11 mouse cellular contexts compared by ENCODE assay signal in the genomic region with DNA sequence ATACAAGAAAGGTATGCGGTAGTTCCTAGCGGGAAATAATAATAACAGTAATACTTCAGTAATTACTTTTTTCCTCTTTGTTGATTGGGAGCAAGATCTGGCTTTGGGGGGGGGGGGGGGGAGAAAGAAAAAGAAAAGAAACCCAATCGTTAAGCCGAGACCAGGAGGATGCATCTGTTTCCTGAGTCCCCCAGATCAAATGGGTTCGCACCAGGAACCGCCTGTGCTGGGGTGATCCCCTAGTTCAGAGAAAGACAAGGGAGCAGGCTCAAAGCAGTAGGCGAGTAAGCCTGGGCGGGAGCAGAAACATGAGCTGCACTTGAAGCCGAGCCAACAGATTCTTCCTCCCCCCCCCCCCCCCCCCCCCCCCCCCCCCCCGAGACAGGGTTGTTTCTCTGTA. TPM values are rescaled to one million over a fixed set of nuclear protein-coding genes. Genes with fewer than 3 reads are reported as not detected.
DNase-seq lines count a peak whose midpoint lies in the region; ATAC-seq lines count a peak whose summit lies in the region.
"Had no signal": no experiment of that assay in that cellular context is flagged by ENCODE, and none has a peak within 500 bp of the region (broad histone marks: within the 10 kb centered on the region; RNA-seq: fewer than 3 reads in every experiment).

No protein-coding gene starts in this region.

- peak; percentile 9 for DNase-seq in adrenal gland, postnatal 10 days
- no peak for DNase-seq in adrenal gland, adult 2 months
- peak; percentile 41 to 44 for DNase-seq in spleen, postnatal 36 days (ENCODE audit: low spot score in 2 of 2)
- DNase-seq in spleen, postnatal 4 days (ENCODE audit: low spot score in 2 of 2) = no peak
- DNase-seq in right cerebral cortex, adult 2 months (ENCODE audit: low spot score in 2 of 2) = no peak
- DNase-seq in layer of hippocampus, postnatal 10 days (ENCODE audit: low spot score in 2 of 2) = no peak
- DNase-seq: cerebellum, postnatal 10 days; kidney, postnatal 10 days; right cerebral cortex, postnatal 4 days had no signal

- peak; percentile 58 for ATAC-seq in megakaryocyte progenitor cell, adult 5-6 weeks (replicated peaks; ENCODE audit: poor library complexity)
- ATAC-seq in monocyte, adult 5-6 weeks (replicated peaks; ENCODE audit: insufficient number of reproducible peaks, low FRiP score, low TSS enrichment, poor library complexity, severe bottlenecking) = no peak

RNA-seq across cellular contexts. Expression of a gene that starts 24.9 kb away (rescaled TPM):
- total RNA-seq in adrenal gland, postnatal 10 days (2021) = 10 to 100 TPM; 17.7 to 25.7 TPM
- 10 to 100 TPM; 18.8 to 19.7 TPM for total RNA-seq in adrenal gland, adult 2 months (2021)
- polyA plus RNA-seq in adrenal gland, adult 2 months (2012; rRNA removed) = 1.3 and 2.1 TPM in 2 replicates
- total RNA-seq in megakaryocyte progenitor cell, adult 5-6 weeks (2015) = 79.3 and 81.3 TPM in 2 replicates
- 50.9 and 61.7 TPM in 2 replicates for total RNA-seq in megakaryocyte progenitor cell, adult 5-6 weeks (2017)
- 14.9 to 37.4 TPM (median 36.5 TPM) in 3 replicates for total RNA-seq in monocyte, adult 5-6 weeks (2017)
- 10 to 100 TPM; 17.6 to 20.2 TPM for total RNA-seq in layer of hippocampus, postnatal 10 days (2021)

Comparison
In these comparisons a context has a peak if more than half of its experiments do, and no peak if none do; other contexts are left out.
1. DNase-seq: peak in adrenal gland, postnatal 10 days (single experiment) and spleen, postnatal 36 days (2 of 2); none in adrenal gland, adult 2 months (single experiment), spleen, postnatal 4 days (0 of 2), right cerebral cortex, adult 2 months (0 of 2) and layer of hippocampus, postnatal 10 days (0 of 2).